Mouse (Mus musculus): ENCODE data around the gene Zfp654. TPM values are rescaled to one million over a fixed set of nuclear protein-coding genes. Genes with fewer than 3 reads are reported as not detected.

Zfp654 gene
- 10 to 100 TPM; 16.8 to 17.7 TPM for total RNA-seq (2021)
- long read RNA-seq, experiment 1, full-length matches to known transcripts: 21 of 26 reads
- long read RNA-seq, experiment 1, partial matches to known transcripts: 2 of 26 reads
- long read RNA-seq, experiment 1, other reads (novel, unspliced or antisense): 3 of 26 reads
- long read RNA-seq, experiment 2, full-length matches to known transcripts: 20 of 24 reads
- long read RNA-seq, experiment 2, partial matches to known transcripts: 1 of 24 reads
- long read RNA-seq, experiment 2, other reads (novel, unspliced or antisense): 3 of 24 reads

GRCm38 (mm10) chr16:64851563-64852362 lies at the start of gene Zfp654, which contains the start of gene Cggbp1:
Gene Zfp654 (minus strand): TSS chr16:64851652.
Gene Cggbp1 (plus strand): TSS chr16:64851996.
- Histone ChIP-seq H3K27ac (peak within 1 kb of the TSS; percentile 98), H3K4me3 (peak within 1 kb of the TSS; percentile 90)
- peak; percentile 100 for DNase-seq (ENCODE audit: extremely low spot score in 1 of 2, low spot score in 2 of 2)
- intact Hi-C loops (cut with DNase I): loop anchor here (2.0 kb wide), 1 partner anchor 81 kb away; the partner anchor contains the start of gene 4930453N24Rik
- TF ChIP-seq CTCF (IDR thresholded peaks at IDR 0.05): no peak

GRCm38 (mm10) chr16:64899084-64899483 lies 47.6 kb upstream of the Zfp654 start:
- TF ChIP-seq CTCF (IDR thresholded peaks at IDR 0.05): no peak; the same call in 1 of the 2 replicates
- intact Hi-C loops (cut with DNase I): no loop called here
- no peak overlapping the region for H3K27ac ChIP-seq
- DNase-seq (ENCODE audit: extremely low spot score in 1 of 2, low spot score in 2 of 2): no peak
- H3K4me3 ChIP-seq: no peak overlapping the region

- Histone ChIP-seq H3K27ac (no peak overlapping the region), H3K4me3 (no peak overlapping the region)
- DNase-seq (ENCODE audit: extremely low spot score in 1 of 2, low spot score in 2 of 2): no peak
- no peak for TF ChIP-seq CTCF (IDR thresholded peaks at IDR 0.05)
- intact Hi-C loops (cut with DNase I): no loop called here
Measured at GRCm38 (mm10) chr16:64889496-64889895, 38.0 kb upstream of the Zfp654 start.

GRCm38 (mm10) chr16:64885547-64885946 lies 34.1 kb upstream of the Zfp654 start:
- Histone ChIP-seq H3K4me3 (no peak overlapping the region), H3K27ac (no peak overlapping the region)
- no peak for TF ChIP-seq CTCF (IDR thresholded peaks at IDR 0.05)
- intact Hi-C loops (cut with DNase I): no loop called here
- no peak for DNase-seq (ENCODE audit: extremely low spot score in 1 of 2, low spot score in 2 of 2)

GRCm38 (mm10) chr16:64885142-64885541 lies 33.7 kb upstream of the Zfp654 start:
- H3K4me3 ChIP-seq: no peak overlapping the region
- TF ChIP-seq CTCF (IDR thresholded peaks at IDR 0.05): no peak
- intact Hi-C loops (cut with DNase I): no loop called here
- no peak for DNase-seq (ENCODE audit: extremely low spot score in 1 of 2, low spot score in 2 of 2)
- no peak overlapping the region for H3K27ac ChIP-seq

- intact Hi-C loops (cut with DNase I): no loop called here
- no peak overlapping the region for H3K4me3 ChIP-seq
- no peak overlapping the region for H3K27ac ChIP-seq
- no peak for TF ChIP-seq CTCF (IDR thresholded peaks at IDR 0.05)
- DNase-seq (ENCODE audit: extremely low spot score in 1 of 2, low spot score in 2 of 2): no peak
Measured at GRCm38 (mm10) chr16:64884420-64884838, 33.0 kb upstream of the Zfp654 start.

- intact Hi-C loops (cut with DNase I): no loop called here
- Histone ChIP-seq H3K4me3 (no peak overlapping the region), H3K27ac (no peak overlapping the region)
- DNase-seq (ENCODE audit: extremely low spot score in 1 of 2, low spot score in 2 of 2): no peak
- no peak for TF ChIP-seq CTCF (IDR thresholded peaks at IDR 0.05)
Measured at GRCm38 (mm10) chr16:64883896-64884295, 32.4 kb upstream of the Zfp654 start.

GRCm38 (mm10) chr16:64881442-64881841 lies 30.0 kb upstream of the Zfp654 start:
- Histone ChIP-seq H3K27ac (no peak overlapping the region), H3K4me3 (no peak overlapping the region)
- DNase-seq (ENCODE audit: extremely low spot score in 1 of 2, low spot score in 2 of 2): no peak
- TF ChIP-seq CTCF (IDR thresholded peaks at IDR 0.05): no peak
- intact Hi-C loops (cut with DNase I): no loop called here

- no peak for TF ChIP-seq CTCF (IDR thresholded peaks at IDR 0.05)
- H3K27ac ChIP-seq: no peak overlapping the region
- no peak overlapping the region for H3K4me3 ChIP-seq
- no peak for DNase-seq (ENCODE audit: extremely low spot score in 1 of 2, low spot score in 2 of 2)
- intact Hi-C loops (cut with DNase I): no loop called here
Measured at GRCm38 (mm10) chr16:64880986-64881385, 29.5 kb upstream of the Zfp654 start.

GRCm38 (mm10) chr16:64879735-64880134 lies 28.3 kb upstream of the Zfp654 start:
- H3K4me3 ChIP-seq: no peak overlapping the region
- TF ChIP-seq CTCF (IDR thresholded peaks at IDR 0.05): no peak
- DNase-seq (ENCODE audit: extremely low spot score in 1 of 2, low spot score in 2 of 2): no peak
- no peak overlapping the region for H3K27ac ChIP-seq
- intact Hi-C loops (cut with DNase I): no loop called here

- intact Hi-C loops (cut with DNase I): no loop called here
- no peak overlapping the region for H3K4me3 ChIP-seq
- no peak for DNase-seq (ENCODE audit: extremely low spot score in 1 of 2, low spot score in 2 of 2)
- no peak for TF ChIP-seq CTCF (IDR thresholded peaks at IDR 0.05)
- H3K27ac ChIP-seq: no peak overlapping the region
Measured at GRCm38 (mm10) chr16:64878611-64879132, 27.2 kb upstream of the Zfp654 start.

- intact Hi-C loops (cut with DNase I): no loop called here
Measured at GRCm38 (mm10) chr16:64877314-64877713, 25.9 kb upstream of the Zfp654 start.

More at GRCm38 (mm10) chr16:64877314-64877713, 25.9 kb upstream of the Zfp654 start:
- no peak overlapping the region for H3K27ac ChIP-seq
- DNase-seq (ENCODE audit: extremely low spot score in 1 of 2, low spot score in 2 of 2): no peak
- TF ChIP-seq CTCF (IDR thresholded peaks at IDR 0.05): no peak
- no peak overlapping the region for H3K4me3 ChIP-seq

All from left cerebral cortex, adult 2 months (tissue).